Mouse (Mus musculus): ENCODE data around the gene Rab3gap2.

DNA sequence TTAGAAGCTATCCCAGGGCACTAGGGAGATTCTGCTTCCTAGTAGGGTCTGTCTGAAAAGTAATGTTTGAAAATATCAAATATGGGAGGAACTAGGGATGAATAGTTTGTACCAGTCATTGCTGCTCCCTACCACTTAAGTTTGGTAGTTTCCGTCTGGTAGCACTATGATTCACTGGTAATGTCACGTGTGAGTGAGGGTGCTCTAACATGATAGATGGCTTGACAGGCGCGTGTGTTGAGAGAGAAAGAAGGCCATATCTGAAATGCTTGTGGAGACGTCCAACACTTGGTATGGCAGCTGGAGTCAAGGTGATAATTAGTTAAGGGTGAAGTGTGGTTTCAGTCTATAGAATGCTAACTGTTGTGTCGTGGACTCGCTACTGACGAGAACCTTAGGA lies 1.2 kb downstream of the Rab3gap2 start:
- no peak for TF ChIP-seq CTCF (IDR thresholded peaks at IDR 0.05; ENCODE audit: borderline replicate concordance, insufficient read depth, low read depth, low read length)
- TF ChIP-seq POLR2A (IDR thresholded peaks at IDR 0.05; ENCODE audit: borderline replicate concordance, insufficient read depth, low read length) = no peak
